Mouse (Mus musculus) stomach, postnatal 0 days (tissue): ENCODE results near the gene Map4k5. TPM values are rescaled to one million over a fixed set of nuclear protein-coding genes. Genes with fewer than 3 reads are reported as not detected.

ENCODE experiments used
- ATAC-seq: fragments of 200-750 bp; cut with Nextera tagmentation; 2 replicates; pipeline ENCODE4 v1.8.0; 2017; ENCODE audit not compliant: low FRiP score, low TSS enrichment
- DNase-seq: peaks from one replicate; pipeline ENCODE4 v3.0.0-alpha.2; 2016; ENCODE audit warnings: low spot score
- H3K27ac ChIP-seq: fragments of 300-500 bp; sonication (generic); replicated peaks from 2 replicates; pipeline ENCODE4 v1.5.1; 2014; ENCODE audit warnings: mild to moderate bottlenecking, control low read depth
- H3K27me3 ChIP-seq: fragments of 300-500 bp; sonication (generic); 2 replicates; pipeline ENCODE4 v1.6.1; 2014; ENCODE audit warnings: low read length; ENCODE audit not compliant: control insufficient read depth, insufficient read depth
- H3K36me3 ChIP-seq: fragments of 300-500 bp; sonication (generic); 2 replicates; pipeline ENCODE4 v1.6.1; 2014; ENCODE audit warnings: low read length, mixed read lengths; ENCODE audit not compliant: control insufficient read depth, insufficient read depth
- H3K4me1 ChIP-seq: fragments of 300-500 bp; sonication (generic); replicated peaks from 2 replicates; pipeline ENCODE4 v1.6.1; 2014; ENCODE audit warnings: antibody characterized with exemption; ENCODE audit not compliant: control insufficient read depth, insufficient read depth
- H3K4me2 ChIP-seq: fragments of 300-500 bp; sonication (generic); replicated peaks from 2 replicates; pipeline ENCODE4 v1.6.1; 2014; ENCODE audit warnings: low read depth, mild to moderate bottlenecking, control low read depth, moderate library complexity
- H3K4me3 ChIP-seq: fragments of 300-500 bp; sonication (generic); 2 replicates; pipeline ENCODE4 v1.5.1; 2014; ENCODE audit warnings: low read depth, low read length, control low read depth
- H3K9ac ChIP-seq: fragments of 300-500 bp; sonication (generic); 2 replicates; pipeline ENCODE4 v1.6.1; 2014; ENCODE audit warnings: mild to moderate bottlenecking, low read length, control low read depth, mixed read lengths
- H3K9me3 ChIP-seq: fragments of 300-500 bp; sonication (generic); 2 replicates; pipeline ENCODE4 v1.6.1; 2016; ENCODE audit warnings: low read length; ENCODE audit not compliant: control insufficient read depth
- CTCF ChIP-seq: IDR thresholded peaks from 2 replicates; pipeline ENCODE4 v1.5.1; 2016; ENCODE audit warnings: antibody characterized with exemption, low read depth, mild to moderate bottlenecking, moderate library complexity
- EP300 ChIP-seq: optimal IDR thresholded peaks from 2 replicates; pipeline ENCODE3; 2016; ENCODE audit warnings: antibody characterized with exemption
- WGBS: fragments of 180-500 bp; shearing (Covaris S2); extraction: QIAGEN DNeasy Blood & Tissue Kit; methylation state at CpG from one replicate; pipeline ENCODE4 v1.1.7; 2014; 5-methylcytosine and 5-hydroxymethylcytosine counted together
- polyA plus RNA-seq: library from polyadenylated mRNA; unstranded; fragments of >200 nt; fragmentation: Nextera tagmentation; extraction: Ambion mirVana; gene quantifications from 2 replicates; pipeline ENCODE4 v1.2.1, GENCODE M21; 2015

Gene Map4k5
- polyA plus RNA-seq, 1 experiment from 2014 or later, result 12.4 TPM

- ATAC-seq, result 0 out of 2 replicates have a peak, but pooled peaks have one; percentile 24
- Histone ChIP-seq H3K4me2 (no peak overlapping the region), H3K27ac (no peak overlapping the region), H3K4me3 (no peak overlapping the region), H3K9me3 (no peaks in the 10 kb centered on the region), H3K36me3 (no peaks in the 10 kb centered on the region), H3K9ac (no peak overlapping the region), H3K4me1 (no peaks in the 10 kb centered on the region), H3K27me3 (no peaks in the 10 kb centered on the region)
- no peak for DNase-seq
- 77% methylated on average over 5 of the region's 5 CpGs for WGBS
- no peak for TF ChIP-seq EP300
- TF ChIP-seq CTCF, result no peak
These were observed 7.7 kb downstream of the Map4k5 start for GRCm38 (mm10) chr12:69885170-69885923.

- 92% methylated on average over 5 of the region's 5 CpGs for WGBS
- Histone ChIP-seq H3K27ac (no peak overlapping the region), H3K9me3 (no peaks in the 10 kb centered on the region), H3K9ac (no peak overlapping the region), H3K36me3 (no peaks in the 10 kb centered on the region), H3K4me1 (peaks cover 5% of the 10 kb centered on the region; the same call in 1 of the 2 replicates), H3K4me3 (no peak overlapping the region), H3K4me2 (no peak overlapping the region), H3K27me3 (no peaks in the 10 kb centered on the region)
- TF ChIP-seq CTCF, result no peak
- TF ChIP-seq EP300, result no peak
- ATAC-seq (no peak), DNase-seq (no peak)
These were observed 8.9 kb downstream of the Map4k5 start for GRCm38 (mm10) chr12:69884053-69884452.

- Histone ChIP-seq H3K27ac (no peak overlapping the region), H3K27me3 (no peaks in the 10 kb centered on the region), H3K9ac (no peak overlapping the region), H3K4me1 (peaks cover 6% of the 10 kb centered on the region; the same call in 1 of the 2 replicates), H3K9me3 (no peaks in the 10 kb centered on the region), H3K4me2 (no peak overlapping the region), H3K4me3 (no peak overlapping the region), H3K36me3 (no peaks in the 10 kb centered on the region)
- ATAC-seq (peak; percentile 36; the same call in 1 of the 2 replicates), DNase-seq (no peak)
- 46% methylated on average over 10 of the region's 10 CpGs for WGBS
- TF ChIP-seq CTCF, result no peak
- no peak for TF ChIP-seq EP300
These were observed 11.6 kb downstream of the Map4k5 start for GRCm38 (mm10) chr12:69881198-69881905.

GRCm38 (mm10) chr12:69879739-69880138 lies 13.3 kb downstream of the Map4k5 start:
- Histone ChIP-seq H3K27ac (peak overlapping the region; percentile 14; the same call in 1 of the 2 replicates), H3K9me3 (no peaks in the 10 kb centered on the region), H3K9ac (no peak overlapping the region), H3K27me3 (no peaks in the 10 kb centered on the region), H3K36me3 (no peaks in the 10 kb centered on the region), H3K4me3 (no peak overlapping the region), H3K4me2 (no peak overlapping the region), H3K4me1 (peaks cover 6% of the 10 kb centered on the region; the same call in 1 of the 2 replicates)
- DNase-seq, result no peak
- WGBS, result 23% methylated on average over 6 of the region's 6 CpGs
- TF ChIP-seq CTCF, result no peak
- TF ChIP-seq EP300, result no peak
- no peak for ATAC-seq

GRCm38 (mm10) chr12:69879172-69879665 lies 13.8 kb downstream of the Map4k5 start:
- no peak overlapping the region for H3K4me3 ChIP-seq
- no peak overlapping the region for H3K9ac ChIP-seq
- TF ChIP-seq CTCF (no peak), EP300 (no peak)
- 8% methylated on average over 4 of the region's 4 CpGs for WGBS
- DNase-seq (peak; percentile 43), ATAC-seq (peak; percentile 53)
- peaks cover 6% of the 10 kb centered on the region; the same call in 1 of the 2 replicates for H3K4me1 ChIP-seq
- no peak overlapping the region; the same call in 1 of the 2 replicates for H3K4me2 ChIP-seq
- H3K36me3 ChIP-seq, result no peaks in the 10 kb centered on the region
- peak overlapping the region; percentile 64 for H3K27ac ChIP-seq
- H3K9me3 ChIP-seq, result no peaks in the 10 kb centered on the region
- H3K27me3 ChIP-seq, result no peaks in the 10 kb centered on the region

- H3K36me3 ChIP-seq, result no peaks in the 10 kb centered on the region
- no peak overlapping the region for H3K9ac ChIP-seq
- peaks cover 6% of the 10 kb centered on the region; the same call in 1 of the 2 replicates for H3K4me1 ChIP-seq
- ATAC-seq (no peak), DNase-seq (no peak)
- H3K4me3 ChIP-seq, result no peak overlapping the region
- H3K27ac ChIP-seq, result no peak overlapping the region
- H3K27me3 ChIP-seq, result no peaks in the 10 kb centered on the region
- H3K9me3 ChIP-seq, result no peaks in the 10 kb centered on the region
- 82% methylated on average over 9 of the region's 9 CpGs for WGBS
- TF ChIP-seq CTCF, result no peak
- TF ChIP-seq EP300, result no peak
- no peak overlapping the region for H3K4me2 ChIP-seq
These were observed 15.1 kb downstream of the Map4k5 start for GRCm38 (mm10) chr12:69877842-69878363.
